Mouse (Mus musculus): ENCODE results near the gene Tusc2. TPM values are rescaled to one million over a fixed set of nuclear protein-coding genes. Genes with fewer than 3 reads are reported as not detected.

Tusc2 gene
- total RNA-seq (2021) = 10 to 100 TPM; 18.7 to 20.9 TPM
- long read RNA-seq, experiment 1, transcript Tusc2-201 (3 exons, 1,665 nt) = major isoform, 31 of 34 reads
- long read RNA-seq, experiment 1, partial matches to known transcripts = 1 of 34 reads
- long read RNA-seq, experiment 1, other reads (novel, unspliced or antisense) = 2 of 34 reads
- long read RNA-seq, experiment 2, transcript Tusc2-201 (3 exons, 1,665 nt) = major isoform, 30 of 33 reads
- long read RNA-seq, experiment 2, partial matches to known transcripts = 1 of 33 reads
- long read RNA-seq, experiment 2, other reads (novel, unspliced or antisense) = 2 of 33 reads

DNA sequence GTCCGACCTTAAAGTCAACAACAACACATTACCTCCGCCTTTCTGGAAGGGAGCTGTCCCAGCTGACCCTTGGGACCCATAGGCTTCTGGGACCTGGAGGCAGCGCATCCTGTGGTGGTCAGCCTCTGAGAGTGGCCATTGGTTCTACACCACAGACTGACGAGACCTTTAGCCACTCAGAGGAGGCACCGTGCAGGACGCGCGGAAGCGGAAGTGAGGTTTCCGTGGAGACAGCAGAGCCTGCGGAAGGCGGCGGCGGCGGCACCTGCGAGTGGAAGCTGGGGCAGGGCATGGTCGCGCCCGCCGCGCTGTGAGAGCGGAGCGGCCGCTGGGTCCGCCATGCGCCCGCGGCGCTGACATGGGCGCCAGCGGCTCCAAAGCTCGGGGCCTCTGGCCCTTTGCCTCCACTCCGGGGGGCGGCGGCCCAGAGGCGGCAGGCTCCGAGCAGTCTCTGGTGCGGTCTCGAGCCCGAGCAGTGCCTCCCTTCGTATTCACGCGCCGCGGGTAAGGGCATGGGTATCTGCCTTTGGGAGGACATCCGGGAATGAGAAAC, at the start of gene Tusc2:
Tusc2 (plus strand) TSS at position 227 of the 553 bp plus-strand sequence.
- DNase-seq = peak; percentile 87

DNA sequence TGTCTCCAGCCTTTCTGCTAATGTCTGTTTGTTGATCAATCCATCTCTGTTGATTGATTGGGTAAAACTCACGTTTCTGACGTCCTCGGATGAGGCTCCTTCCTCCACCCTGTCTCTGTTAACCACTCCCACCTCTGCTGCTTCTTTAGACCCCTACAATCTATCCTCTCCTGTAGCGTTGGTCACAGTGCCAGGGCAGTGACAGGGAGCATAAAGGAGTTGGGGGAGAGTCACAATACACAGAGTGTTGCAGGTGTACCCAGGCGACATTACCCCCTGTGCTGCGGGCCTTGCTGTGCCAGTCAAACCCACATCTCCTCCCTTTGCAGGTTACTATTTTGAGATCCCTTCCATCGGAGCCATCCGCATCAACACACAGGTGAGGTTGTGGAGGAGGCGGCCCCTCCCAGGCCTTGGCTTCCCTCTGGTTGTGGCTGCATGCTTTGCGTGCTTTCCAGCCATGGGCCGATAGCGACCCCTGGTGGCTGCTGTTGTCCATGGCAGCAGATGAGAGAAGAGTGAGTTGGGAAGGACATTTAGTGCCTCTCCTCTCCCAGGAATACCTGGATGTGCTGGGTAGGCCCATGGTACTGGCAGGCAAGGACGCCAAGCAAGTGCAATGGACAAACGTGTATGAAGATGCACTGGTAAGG, 48.6 kb upstream of the Tusc2 start:
- peak; percentile 91 for DNase-seq

DNA sequence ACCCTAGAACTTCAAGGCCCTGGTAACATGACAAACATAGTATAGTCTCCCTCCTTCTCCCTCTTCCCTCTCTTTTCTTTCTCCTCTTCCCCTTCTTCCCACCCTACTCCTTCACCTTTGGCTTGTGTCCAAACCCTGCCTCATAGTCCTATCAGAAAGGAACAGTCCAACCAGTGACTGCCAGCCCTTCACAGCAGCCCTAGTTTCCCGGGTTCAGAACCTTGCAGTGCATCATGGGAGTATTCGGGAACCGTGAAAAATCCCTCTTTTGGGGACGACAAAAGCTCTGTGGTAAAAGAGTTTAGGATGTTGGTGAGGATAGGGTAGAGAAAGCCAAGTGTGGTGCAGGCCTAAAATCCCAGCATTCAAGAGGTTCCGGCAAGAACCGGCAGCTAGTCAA, 42.7 kb upstream of the Tusc2 start:
- no peak for DNase-seq

DNA sequence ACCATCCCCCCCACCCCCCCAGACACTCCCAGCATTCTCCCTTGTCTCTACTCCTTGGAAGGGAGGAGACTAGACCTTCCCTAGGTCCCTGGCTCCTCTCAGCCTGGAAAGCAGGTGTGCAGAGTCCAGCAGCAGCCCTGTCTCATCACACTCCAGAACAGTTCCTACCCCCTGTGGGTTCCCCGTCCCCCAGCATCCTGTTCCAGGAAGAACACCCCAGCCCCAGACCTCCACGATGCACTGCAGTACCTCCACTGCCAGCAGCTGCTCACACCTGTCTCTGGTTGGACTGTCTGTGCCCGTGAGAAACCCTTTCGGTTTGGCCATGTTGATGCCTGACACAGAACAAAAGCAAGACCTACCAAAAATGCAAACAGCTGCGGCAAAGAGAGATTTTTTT, 41.9 kb upstream of the Tusc2 start:
- no peak for DNase-seq

DNA sequence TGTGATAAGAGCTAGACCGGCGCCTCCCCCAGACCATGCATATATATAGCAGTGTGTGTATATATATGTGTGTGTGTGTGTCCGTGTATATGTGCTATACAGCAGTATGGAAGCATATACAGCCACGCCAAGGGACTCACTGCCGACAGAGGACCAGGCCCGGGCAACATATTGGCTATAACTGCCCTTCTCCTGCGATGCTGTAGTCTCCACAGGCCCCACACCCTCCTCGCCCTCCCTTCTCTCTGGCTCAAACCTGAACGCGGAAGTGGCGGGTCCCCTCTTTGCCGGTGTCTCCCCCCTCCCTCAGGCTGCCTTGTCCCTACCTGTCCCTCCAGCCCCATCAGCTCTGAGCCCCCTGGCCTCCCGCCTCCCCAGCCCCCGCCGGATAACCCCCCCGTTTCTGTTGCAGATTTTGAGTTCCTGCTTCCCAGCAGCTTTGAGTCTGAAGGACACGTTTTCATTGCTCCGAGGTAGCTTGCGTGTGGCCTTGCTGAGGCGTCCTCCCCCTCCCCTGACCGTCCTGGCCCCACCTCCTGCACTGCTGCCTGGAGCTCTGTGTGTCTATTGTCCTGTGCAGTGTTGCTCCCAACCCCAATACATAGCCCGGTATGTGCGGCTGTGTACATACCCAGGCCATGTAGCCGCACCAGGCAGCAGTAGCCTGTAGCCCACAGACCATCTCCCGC, 41.2 kb upstream of the Tusc2 start:
- no peak for DNase-seq

DNA sequence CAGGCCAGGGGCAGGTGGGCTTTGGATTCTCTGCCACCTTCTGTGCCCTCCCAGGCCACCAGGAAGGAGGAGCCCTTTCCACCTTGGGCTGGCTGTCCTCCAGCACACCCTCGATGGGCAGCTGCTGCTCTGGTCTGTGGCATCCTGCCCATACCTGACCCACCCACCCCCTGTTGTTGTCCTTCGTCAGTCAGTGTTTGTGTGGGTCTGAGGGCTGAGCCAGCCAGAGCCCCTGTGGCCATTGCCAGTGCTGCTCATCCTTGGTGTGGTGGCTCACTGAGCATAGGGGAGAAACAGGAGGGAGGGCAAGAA, 40.7 kb upstream of the Tusc2 start:
- DNase-seq = no peak

DNA sequence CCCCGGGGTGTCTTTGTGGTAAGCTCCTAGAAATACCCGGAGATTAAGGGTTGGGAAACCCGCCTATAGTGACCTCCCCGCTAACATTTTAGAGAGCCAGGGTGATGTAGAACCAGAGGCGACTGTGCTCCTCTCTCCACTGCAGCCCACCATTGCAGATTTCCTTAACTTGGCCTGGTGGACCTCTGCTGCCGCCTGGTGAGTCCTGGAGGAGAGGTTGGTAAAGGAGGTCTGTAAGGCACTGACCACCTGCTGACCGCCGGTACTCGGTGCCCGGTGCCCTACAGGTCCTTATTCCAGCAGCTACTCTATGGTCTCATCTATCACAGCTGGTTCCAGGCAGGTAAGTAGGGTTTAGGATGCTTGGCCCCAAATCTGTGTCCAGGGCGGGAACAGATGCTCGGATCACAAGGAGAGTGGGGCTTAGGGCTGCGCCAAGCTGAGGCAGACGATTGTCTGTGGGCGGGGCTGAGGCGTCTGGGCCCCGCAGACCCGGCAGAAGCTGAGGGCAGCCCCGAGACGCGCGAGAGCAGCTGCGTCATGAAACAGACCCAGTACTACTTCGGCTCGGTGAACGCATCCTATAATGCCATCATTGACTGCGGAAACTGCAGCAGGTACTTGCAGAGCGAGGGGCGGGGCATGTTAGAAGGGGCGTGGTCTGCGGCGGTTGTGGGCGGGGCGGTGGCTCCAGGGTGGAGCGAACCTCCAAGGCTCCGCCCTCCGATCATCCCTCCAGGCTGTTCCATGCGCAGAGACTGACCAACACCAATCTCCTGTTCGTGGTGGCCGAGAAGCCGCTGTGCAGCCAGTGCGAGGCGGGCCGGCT, 36.6 kb upstream of the Tusc2 start:
- peak; percentile 70 for DNase-seq

DNA sequence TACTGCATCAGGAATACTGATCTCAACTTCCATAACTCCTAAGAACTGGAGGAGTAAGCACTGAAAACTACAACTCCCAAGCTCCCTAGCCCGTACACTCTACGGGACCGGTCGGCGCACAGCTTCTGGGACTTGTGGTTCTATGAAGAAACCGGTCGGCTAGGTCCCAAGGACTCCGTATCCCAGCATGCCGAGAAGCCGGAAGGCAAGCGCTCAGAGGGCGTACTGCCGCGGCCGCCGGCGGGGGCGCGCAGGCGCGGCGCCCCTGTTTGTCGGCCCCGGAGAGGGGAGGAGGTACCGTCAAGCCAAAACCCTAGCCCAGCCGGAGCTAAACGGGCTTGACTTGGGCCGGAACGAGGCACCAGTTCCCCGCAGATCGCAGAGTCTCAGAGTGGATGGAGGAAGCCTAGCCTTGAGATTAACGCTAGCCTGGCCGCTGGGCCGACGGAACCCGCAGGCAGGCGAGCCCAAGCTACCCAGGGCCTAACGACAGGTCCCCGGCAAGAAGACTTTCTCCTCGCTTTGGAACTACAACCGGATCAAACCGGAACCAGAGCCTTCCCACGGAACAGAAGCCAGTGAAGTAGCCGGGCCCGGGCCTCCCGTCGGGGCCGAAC, 29.2 kb upstream of the Tusc2 start, which contains the start of gene Tmem115:
Tmem115 (plus strand) TSS at position 155 of the 617 bp plus-strand sequence.
- DNase-seq = peak; percentile 83

DNA sequence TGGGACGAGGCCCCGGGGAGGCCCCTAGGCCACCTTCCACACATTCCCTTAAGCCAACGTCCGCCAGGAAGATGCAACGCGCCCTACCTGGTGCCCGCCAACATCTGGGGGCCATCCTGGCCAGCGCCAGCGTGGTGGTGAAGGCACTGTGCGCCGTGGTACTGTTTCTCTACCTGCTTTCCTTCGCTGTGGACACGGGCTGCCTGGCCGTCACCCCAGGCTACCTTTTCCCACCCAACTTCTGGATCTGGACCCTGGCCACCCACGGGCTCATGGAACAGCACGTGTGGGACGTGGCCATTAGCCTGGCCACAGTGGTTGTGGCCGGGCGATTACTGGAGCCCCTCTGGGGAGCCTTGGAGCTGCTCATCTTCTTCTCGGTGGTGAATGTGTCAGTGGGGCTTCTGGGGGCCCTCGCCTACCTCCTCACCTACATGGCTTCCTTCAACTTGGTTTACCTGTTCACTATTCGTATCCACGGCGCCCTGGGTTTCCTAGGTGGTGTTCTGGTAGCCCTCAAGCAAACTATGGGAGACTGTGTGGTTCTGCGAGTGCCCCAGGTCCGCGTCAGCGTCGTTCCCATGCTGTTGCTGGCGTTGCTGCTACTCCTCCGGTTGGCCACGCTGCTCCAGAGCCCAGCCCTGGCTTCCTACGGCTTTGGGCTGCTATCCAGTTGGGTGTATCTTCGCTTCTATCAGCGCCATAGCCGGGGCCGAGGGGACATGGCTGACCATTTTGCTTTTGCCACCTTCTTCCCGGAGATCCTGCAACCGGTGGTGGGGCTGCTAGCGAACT, 28.4 kb upstream of the Tusc2 start:
- peak; percentile 49 for DNase-seq

DNA sequence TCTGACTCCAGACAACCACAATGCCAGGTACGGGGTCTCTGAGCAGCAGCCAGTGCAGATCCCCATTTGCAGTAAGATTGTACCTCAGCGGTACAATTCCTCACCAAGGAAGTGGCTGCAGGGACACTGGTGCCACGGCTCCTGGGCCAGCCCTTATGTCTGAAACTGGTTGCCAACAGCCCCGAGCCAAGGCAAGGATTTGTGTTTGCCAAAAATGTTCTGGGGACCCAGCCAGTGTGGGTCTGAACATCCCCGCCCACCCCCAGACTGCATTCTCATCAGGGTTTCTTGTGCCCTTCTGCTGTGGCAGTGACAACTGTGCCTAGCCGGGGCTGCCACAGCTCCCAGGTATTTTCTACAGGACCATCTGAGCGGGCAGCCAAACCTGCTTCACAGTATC, 24.8 kb upstream of the Tusc2 start:
- DNase-seq = no peak

DNA sequence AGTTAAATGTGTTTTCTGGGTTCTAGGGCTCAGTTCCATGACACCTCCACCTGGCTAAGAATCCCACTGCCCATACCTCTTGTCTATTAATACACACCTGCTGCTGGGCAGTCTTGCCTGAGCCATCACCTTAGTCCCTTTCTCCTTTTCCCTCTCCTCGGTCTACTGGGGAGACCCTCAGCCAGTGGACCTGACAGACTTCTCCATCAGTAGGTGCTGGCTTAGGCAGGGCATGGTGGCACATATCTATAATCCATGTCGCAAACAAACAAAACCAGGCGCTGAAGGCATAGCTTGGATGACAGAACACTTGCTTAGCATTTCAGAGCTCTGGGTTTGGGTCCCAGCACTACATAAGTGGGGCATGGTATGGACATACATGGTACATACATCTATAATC, 24.3 kb upstream of the Tusc2 start:
- DNase-seq = no peak

DNA sequence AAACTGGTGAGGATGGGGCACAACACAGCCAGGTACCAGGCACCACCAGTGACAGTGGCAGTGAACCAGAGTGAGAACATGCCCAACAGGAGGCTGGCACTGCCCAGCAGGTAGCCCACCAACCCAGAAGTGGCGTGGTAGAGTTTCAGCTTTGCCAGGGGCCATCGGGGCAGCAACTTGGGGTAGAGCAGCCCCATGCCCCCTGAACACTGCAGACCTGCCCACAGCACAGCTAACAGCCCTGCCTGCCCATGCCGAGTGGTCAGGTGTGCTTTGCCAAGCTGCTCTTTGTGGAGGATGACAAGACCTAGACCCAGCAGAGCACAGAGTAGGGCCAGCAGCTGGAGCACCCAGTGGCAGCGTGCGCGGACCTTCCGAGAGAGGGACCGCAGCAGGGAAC, 23.1 kb upstream of the Tusc2 start:
- DNase-seq = no peak

DNA sequence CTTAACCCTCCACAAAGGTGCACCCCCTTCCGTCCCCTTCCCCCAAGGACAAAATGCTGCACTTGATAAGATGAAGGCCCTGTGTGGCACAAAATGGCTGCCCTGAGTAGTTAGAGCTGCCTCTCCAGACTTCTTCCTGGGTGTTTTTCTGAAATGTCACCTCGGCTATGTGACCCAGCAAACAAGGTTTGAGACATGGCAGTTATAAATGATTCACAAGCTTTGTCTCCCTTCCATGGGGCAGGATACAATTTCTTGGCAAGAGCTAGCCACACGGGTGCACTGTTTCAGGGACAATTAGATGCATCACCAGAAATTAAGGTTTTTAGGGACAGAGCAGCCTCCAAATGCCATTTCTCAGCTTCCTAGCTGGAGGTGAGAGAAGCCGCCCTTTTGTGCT, 22.6 kb upstream of the Tusc2 start:
- DNase-seq = no peak

DNA sequence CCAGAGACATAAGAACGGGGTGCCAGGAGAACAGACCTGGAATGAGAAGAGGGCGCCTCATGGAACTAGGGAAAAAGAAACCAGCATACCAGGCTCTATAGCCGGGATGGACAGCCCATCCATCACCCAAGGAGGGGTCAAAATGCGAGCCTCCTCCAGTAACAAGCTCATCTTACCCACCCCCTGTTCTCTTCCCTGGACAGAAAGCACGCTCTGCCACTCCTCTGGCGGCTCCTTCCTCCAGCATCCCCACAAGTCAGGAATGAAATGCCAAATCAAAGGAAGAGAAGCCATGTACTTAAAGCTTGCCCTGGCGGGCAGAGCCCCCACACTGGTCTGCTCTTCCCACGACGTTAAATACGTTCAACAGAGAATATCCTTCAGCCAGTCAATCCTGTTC, 22.1 kb upstream of the Tusc2 start:
- DNase-seq = no peak

DNA sequence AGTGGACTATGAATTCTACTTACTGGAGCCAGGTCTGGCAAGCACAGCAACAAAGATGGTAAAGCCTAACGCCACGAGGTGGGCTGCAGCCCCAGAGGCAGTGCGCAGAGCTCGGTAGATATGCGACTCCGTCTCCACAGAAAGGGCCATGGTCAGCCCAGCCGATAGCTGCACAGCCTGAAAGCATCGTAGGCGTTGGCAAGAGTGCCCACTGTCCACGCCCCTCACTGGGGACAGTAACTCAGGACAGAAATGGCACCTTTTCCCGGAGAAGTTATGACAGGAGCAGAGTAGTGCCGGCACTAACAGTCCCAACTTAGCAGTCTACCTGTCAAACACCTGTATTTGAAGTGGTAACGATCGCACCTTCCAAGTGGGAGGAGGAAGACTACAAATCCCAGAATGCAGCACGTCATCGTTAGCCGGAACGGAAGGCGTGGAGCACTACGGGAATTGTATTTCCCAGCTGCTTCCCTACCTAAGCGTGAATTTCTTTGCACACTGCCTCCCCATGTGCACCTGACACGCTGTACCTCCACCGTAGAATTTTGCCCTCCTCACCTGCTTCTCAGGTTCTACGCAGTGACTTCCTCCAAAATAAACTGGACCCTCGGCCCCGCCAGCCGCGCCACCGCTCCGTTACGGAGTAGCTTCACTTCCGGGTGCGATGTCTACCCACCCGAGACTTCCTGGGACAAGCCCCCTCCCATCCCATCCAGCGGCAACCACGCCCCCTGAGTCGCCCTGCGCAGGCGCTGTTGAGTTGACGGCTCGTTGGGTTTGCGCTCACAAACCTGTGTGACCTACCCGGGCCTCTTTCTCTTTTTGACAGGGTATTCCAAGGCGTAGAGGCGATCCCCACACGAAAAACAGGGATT, 21.3 kb upstream of the Tusc2 start, which contains the start of the genes Cyb561d2 and Nprl2:
Cyb561d2 (minus strand) TSS at position 720 of the 878 bp plus-strand sequence.
Nprl2 (plus strand) TSS at position 753 of the 878 bp plus-strand sequence.
- DNase-seq = peak; percentile 92

DNA sequence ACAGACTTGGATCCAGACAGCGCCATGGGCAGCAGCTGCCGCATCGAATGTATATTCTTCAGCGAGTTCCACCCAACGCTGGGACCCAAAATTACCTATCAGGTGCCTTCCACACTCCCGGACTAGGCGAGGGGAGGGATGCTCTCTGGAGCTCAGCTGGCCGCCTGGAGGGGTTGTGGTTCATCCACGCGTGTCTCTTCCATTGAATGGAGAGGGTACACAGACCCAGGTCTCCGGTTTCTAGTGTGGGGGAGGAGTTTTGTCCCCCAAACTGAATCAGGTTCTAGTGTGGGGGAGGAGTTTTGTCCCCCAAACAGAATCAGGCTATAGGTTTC, 20.7 kb upstream of the Tusc2 start:
- DNase-seq = no peak

DNA sequence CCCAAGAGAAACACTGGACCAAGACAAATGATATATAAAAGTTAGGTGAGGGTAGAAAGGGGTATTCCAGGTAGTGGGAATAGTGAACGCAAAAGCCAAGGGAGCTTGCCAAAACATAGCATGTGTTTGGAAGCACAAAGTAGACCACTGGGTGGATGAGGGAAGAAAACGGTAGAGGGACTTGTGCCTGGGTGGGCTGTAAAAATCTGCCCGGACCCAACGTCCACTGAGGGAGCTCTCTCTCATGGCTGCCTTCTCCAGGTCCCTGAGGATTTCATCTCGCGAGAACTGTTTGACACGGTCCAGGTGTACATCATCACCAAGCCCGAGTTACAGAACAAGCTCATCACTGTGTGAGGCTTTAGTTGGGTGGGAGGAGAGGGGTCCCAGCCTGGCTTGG, 20.3 kb upstream of the Tusc2 start:
- DNase-seq = no peak

DNA sequence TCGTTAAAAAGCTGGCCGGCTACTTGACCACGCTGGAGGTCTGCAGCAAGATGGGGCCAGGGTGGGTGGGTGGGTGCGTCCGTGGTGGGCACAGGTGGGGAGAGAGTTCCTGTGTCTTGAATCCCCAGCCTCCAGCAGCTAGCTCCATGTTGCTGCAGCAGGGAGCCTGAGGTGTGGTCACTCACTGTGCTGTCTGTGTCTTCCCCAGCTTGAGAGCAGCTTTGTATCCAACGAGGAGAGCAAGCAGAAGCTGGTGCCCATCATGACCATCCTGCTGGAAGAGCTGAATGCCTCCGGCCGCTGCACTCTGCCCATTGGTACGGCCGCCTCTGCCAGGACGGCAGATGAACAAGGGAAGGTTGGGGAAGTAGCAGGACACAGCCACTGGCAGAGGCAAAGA, 19.8 kb upstream of the Tusc2 start:
- no peak for DNase-seq

DNA sequence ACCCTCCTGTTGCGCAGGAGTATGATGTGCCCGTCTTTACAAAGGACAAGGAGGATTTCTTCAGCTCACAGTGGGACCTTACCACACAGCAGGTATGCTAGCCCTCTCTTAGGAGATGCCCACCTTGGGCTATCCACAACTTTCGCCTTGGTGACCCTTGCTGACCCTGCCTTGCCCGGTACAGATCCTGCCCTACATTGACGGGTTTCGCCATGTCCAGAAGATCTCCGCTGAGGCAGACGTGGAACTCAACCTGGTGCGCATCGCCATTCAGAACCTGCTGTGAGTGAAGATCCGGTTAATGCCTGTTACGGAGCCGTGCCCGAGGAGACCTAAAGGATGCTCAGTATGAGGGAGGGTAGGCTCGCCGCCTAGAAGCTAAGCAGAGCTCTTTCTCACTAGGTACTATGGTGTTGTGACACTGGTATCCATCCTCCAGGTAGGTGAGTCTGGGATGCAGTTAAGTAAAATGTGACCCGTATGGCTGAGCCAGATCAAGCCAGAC, 18.8 kb upstream of the Tusc2 start:
- DNase-seq = no peak

DNA sequence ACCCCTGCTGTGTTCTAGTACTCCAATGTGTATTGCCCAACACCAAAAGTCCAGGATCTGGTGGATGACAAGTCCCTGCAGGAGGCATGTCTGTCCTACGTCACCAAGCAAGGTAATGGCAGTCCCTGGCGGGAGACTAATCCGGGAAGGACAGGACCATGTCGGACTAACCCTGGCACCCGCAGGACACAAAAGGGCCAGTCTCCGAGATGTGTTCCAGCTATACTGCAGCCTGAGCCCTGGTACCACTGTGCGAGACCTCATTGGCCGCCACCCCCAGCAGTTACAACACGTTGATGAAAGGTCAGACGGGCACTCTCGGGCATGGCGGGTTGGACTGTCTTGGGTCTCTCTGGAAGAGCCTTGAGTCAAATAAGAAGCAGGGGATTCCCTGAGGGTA, 18.3 kb upstream of the Tusc2 start:
- no peak for DNase-seq
